Mouse (Mus musculus) lung, postnatal 0 days (tissue): ENCODE measurements at regions not wholly inside any gene's neighbourhood (a gene's known extent, or its start where the extent isn't known, plus 50 kb on each side); places are given as distances from the start of the nearest gene placed in this dataset.
A peak's percentile ranks its signal among the peaks of the same experiment; 100 is the strongest.

Experiments used
- CTCF ChIP-seq: IDR thresholded peaks from 2 replicates; pipeline ENCODE4 v1.5.1; 2016; ENCODE audit warnings: antibody characterized with exemption, mild to moderate bottlenecking
- EP300 ChIP-seq: IDR thresholded peaks from 2 replicates; pipeline ENCODE4 v1.6.1; 2016; ENCODE audit warnings: antibody characterized with exemption, mild to moderate bottlenecking, control low read depth

DNA sequence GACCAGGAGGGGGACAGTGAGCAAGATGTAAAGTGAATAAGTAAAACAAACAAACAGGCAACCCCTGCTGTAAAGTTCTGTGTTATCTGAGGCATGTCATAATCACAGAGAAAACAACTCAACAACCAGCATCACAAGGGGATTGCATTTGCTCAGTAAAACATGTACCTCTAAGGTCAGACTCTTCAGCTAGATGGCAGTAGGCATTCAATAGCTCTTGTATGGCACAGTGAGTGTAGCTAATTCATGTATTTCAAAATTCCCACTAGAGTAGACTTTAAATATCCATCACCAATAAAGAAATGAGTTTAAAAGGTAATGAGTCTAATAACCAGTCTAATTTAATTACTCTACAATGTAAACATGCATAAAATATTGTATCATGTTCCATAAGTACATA lies 683.9 kb upstream of the Cblb start:
- TF ChIP-seq CTCF = peak; percentile 18; the same call in 1 of the 2 replicates
- no peak for TF ChIP-seq EP300
